Mouse (Mus musculus): ENCODE results near the gene Gp1bb.
A peak's percentile ranks its signal among the peaks of the same experiment; 100 is the strongest.

The Gp1bb gene

DNA sequence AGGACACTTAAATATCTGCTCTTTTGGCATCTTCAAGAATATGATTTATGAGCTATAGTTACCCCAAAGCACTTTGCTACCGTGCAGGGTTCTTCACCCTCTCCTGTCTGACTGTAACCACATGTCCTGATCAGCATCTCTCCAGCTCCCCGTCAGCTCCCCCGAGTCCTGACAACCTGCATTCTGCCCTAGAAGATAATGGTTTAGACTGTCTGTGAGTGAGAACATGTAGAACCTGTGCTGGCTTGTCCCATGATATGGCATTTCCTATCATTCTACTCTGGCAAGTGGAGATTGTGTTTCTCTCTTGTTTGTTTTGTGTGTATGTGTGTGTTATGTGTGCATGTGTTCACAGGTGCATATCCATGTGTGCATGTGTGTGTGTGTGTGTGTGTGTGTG is 24.2 kb downstream of the Gp1bb start:
- DNase-seq: no peak

DNA sequence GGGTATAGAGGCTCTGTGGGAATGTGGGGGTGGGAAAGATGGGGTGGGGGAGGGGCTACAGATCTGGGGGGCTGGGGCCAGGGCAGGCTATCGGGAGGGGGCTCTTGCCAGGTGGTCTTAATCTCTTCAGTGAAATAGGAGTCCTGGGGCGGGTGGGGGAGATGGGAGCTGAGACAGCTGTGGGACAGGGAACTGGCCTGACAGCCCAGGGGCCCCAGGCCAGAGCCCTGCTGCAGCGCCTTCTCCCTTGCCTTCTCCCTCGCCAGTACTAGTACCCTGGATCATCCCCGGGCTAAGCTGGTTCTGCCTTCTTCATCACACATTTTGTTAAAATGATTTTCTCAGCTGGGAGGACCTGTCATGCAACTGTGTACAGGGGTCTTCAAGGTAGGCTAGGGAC is 25.9 kb downstream of the Gp1bb start:
- DNase-seq: no peak

DNA sequence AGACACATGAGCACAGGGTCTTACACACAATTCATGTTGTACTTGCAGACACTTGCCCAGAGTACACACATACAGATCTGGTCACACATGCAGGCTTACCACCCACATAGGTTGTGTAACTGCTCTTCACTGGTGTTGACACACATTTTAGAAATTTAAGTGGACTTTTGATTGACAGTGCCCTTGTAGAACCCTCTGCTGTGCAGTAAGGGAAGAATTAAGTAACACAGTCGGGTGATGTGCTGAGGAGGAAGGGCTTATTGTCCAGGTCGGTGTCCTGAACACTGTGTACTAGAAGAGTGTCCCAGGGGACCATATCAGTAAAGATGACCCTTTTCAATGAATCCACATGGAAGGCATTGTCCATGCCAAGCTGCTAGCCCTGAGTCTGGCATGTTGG is 28.3 kb downstream of the Gp1bb start:
- DNase-seq: no peak

DNA sequence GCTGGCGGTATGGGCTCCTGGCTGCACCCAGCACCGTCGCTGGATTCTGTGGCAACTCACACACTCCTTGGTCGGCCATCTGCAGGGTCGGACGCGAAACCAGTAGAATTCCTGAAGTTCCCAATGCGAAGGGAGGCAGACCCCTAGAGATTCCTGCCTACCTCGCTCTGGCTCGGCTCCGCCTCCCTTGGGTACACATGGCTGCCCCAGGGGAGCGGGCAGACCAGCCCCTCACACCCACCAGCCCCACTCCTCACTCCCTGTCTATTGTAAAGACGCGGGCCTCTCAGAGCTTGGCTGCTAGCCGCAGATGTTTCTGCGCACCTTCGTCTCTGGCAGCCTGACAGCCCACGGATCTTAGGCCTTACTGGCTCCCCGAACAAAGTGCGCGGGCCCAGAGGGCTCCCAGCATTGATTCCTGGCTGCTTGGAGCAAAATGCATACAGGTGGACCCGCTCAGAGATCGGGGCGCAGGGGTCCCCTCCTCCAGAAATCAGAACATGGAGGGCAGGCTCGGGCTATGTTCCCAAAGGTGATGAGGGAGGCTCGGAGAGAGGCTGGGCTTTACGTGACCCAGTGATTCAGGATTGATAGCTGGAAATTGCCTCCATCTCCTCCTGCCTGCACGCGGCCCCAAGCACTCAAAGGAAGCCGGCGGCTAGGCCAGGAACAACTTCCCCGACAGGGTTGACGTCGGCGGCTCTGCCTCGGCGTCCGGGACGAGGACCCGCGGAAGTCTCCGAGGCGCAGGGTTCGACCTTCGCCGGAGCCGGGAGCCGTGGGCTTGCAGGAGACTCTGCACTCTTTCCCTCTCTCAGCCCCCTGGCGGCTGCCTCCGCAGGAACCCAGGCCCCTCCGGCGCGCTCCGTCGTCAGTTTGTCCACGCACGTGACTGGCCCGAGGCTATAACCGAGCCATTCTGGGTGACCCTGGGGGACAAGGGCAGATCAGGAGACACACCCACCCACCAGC is 30.9 kb downstream of the Gp1bb start:
- no peak for DNase-seq

DNA sequence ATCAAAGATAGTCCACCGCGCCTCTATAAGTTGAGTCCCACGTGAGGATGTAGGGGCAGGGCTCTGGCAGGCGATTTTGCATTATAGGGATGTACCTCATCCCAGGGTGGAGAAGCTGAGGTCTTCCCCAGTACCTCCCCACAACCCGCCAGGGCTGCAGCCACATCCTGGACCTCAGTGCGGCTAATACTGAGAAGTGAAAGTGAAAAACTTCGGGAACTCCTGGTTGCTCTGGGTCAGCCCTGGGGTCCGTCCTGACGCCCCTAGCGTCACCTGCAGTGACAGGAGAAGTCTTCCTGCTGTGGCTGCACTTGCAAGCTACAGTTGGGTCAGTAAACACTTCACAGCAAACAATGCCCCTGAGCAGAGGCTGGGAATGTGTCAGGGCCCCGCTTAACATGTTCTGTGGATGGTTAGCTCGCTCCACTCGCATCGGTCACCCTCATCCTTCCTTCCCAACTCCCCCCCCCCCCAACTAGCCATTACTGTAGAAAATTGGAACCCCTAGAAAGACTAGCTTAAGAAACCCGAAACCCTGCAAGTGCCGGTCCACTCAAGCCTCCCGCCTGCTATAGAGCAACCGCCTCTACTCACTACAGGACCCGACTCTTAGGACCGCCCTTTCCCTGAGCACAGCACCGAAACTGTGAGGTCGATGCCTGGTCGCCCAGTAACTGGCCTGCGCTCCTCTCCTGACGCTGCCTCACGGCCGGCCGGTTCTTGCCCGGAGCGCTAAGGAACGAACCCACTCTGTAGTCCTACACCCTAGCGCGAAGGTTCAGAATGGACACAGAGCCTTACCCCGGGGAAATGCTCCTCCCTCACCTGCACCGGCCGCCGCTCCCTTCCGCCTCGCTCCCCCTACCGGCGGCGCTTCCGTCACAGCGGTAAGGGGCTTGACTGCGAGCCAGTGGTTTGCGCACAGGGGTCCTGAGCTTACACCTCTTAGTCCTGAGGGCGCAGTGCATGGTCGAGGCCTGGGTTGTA is 32.1 kb downstream of the Gp1bb start, which contains the start of gene Tbx1:
TSS of gene Tbx1 (minus strand) at position 868 of the 987 bp plus-strand sequence.
- peak in 1 of 2 experiments; percentile 28 for DNase-seq

- DNase-seq: no peak
These were observed 33.1 kb downstream of the Gp1bb start for GRCm38 (mm10) chr16:18589080-18589621.

DNA sequence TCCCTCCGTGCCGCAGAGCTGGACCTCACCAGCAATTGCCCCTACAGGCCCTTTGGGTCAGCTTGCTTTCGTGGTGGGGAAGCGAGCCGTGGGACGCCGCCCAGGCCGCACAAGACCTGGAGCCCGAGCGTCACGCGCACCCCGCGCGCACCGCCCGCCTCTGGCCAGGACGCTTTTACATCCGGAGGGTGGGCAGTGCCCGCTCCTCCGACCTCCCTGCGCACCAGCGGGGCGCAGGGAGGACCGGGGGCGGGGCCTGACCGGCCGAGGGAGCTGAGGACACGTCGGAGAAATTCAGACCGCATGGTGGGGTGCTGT is 33.5 kb downstream of the Gp1bb start:
- no peak for DNase-seq

DNA sequence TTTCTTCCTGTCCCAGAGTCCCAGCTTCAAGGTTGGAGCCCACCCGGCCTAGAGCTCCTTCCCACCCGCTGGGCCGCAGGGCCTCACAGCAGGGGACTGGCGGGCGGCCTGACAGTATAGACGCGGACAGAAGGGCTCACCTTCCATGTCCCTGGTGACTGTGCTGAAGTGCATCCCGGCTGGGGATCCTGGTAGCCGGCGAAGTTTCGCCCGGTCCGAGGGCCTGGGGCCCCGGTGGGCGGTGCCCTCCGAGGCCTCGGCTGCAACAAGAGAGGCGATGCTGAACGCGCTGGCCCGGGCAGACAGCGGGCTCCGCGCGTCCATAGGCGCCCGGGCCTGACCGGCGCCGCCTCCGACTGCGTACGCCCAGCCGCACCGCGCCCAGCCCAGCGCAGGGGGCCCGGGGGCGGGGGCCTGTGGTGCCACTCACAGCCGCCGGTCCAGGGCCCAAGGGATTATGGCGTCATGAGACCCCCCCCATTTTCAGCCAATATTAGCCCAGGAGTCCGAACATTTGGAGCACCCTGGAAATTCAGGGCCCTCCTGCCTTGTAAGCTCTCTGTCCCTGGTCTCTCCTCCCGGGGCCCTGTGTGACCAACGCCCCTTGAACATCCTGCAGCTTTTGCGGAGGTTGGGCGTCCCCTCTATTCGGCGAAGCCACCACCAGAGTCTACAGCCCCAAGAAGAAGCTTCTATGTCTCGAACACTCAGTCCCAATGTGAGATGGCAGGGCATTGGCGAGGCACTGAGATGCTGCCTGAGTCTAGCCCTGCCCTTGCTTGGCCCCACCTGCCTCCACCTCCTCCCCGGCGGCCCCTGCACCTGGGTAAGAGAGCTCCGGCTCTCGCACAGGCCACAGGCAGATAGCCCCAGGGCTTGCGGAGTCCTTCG is 34.1 kb downstream of the Gp1bb start:
- peak in 1 of 2 experiments; percentile 41 for DNase-seq

- DNase-seq: no peak
These were observed 35.2 kb downstream of the Gp1bb start for GRCm38 (mm10) chr16:18586906-18587546.

GRCm38 (mm10) chr16:18586076-18586905 is 35.9 kb downstream of the Gp1bb start:
- DNase-seq: no peak

DNA sequence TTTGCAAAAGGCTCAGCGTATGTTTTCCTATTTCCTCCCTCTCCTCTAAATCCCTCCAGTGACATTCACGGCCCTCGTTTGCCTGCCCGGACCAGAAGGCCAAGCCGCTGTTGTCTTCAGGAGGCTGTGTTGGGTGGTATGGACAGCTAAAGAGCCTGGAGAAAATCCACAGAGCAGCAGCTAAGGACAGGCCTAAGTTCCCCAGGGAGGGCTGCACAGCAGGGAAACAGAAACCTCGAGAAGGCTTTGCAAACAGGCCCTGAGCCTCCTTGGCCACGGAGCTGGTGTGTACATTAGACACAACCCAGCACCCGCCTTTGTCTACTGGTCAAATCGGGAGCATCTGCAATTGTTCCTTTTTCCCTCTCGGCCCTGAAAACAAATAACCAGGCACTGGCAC is 36.5 kb downstream of the Gp1bb start:
- no peak for DNase-seq

DNA sequence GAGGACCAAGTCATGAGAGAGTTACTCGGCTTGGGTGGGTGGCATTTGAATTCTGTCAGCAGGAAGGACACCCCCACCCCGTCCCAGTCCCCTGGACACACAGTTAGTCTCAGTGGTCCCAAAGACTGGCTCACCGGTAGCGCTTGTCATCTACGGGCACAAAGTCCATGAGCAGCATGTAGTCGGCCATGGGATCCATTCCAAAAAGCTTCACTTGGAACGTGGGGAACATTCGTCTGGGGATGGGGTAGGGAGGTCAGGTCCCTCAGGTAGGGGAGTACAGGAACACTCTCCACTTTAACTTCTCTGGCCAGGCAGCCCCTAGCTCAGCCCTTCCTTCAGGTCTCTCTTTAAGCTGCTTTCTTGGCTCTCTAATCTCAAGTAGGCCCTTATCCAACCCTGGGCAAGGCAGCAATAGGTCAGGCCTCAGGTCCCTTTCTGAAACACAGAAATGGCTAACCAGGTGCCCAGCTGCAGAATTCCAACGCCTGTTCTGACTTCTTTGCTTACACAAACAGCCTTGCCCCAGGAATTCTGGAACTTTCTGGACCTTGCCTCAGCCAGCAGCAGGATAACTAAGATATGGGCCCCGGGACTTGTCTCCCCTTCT is 37.2 kb downstream of the Gp1bb start:
- no peak for DNase-seq

- DNase-seq: no peak
These were observed 38.4 kb downstream of the Gp1bb start for GRCm38 (mm10) chr16:18583673-18584357.

GRCm38 (mm10) chr16:18583169-18583568 is 39.0 kb downstream of the Gp1bb start:
- no peak for DNase-seq

- no peak for DNase-seq
These were observed 39.6 kb downstream of the Gp1bb start for GRCm38 (mm10) chr16:18582426-18583148.

- peak; percentile 24 to 31 for DNase-seq
These were observed 40.5 kb downstream of the Gp1bb start for GRCm38 (mm10) chr16:18581623-18582205.

- no peak for DNase-seq
These were observed 41.1 kb downstream of the Gp1bb start for GRCm38 (mm10) chr16:18581050-18581622.

GRCm38 (mm10) chr16:18580389-18580788 is 41.8 kb downstream of the Gp1bb start:
- no peak for DNase-seq

Data from cerebellum, postnatal 14 days (tissue).